Mouse (Mus musculus) T-helper 2 cell (primary cell): ENCODE results near the gene Spta1.

ENCODE experiments used
- in situ Hi-C: fragments of 300-600 bp; cut with MboI, MseI; formaldehyde crosslinking; loops from one replicate; pipeline ENCODE4 v1.15.1; 2025; ENCODE audit warnings: high pct_unique_total_duplicates

Gene Spta1

GRCm38 (mm10) chr1:174172605-174173004 is at the start of gene Spta1:
Spta1 (plus strand) TSS chr1:174172776.
- in situ Hi-C loops = no loop called here

GRCm38 (mm10) chr1:174131217-174131616 is 41.4 kb upstream of the Spta1 start, which contains the start of gene Olfr424:
Olfr424 (plus strand) TSS chr1:174131517.
- in situ Hi-C loops = no loop called here

- in situ Hi-C loops = no loop called here
Observed at GRCm38 (mm10) chr1:174131999-174132398, 40.6 kb upstream of the Spta1 start.

GRCm38 (mm10) chr1:174141384-174141783 is 31.2 kb upstream of the Spta1 start:
- in situ Hi-C loops = no loop called here

- in situ Hi-C loops = no loop called here
Observed at GRCm38 (mm10) chr1:174146696-174147095, 25.9 kb upstream of the Spta1 start.

- in situ Hi-C loops = no loop called here
Observed at GRCm38 (mm10) chr1:174149289-174149688, 23.3 kb upstream of the Spta1 start.

GRCm38 (mm10) chr1:174155333-174155732 is 17.2 kb upstream of the Spta1 start, which contains the start of gene Olfr420:
Olfr420 (plus strand) TSS chr1:174155633.
- in situ Hi-C loops = no loop called here

GRCm38 (mm10) chr1:174157622-174158021 is 15.0 kb upstream of the Spta1 start:
- in situ Hi-C loops = no loop called here

- in situ Hi-C loops = no loop called here
Observed at GRCm38 (mm10) chr1:174158512-174158911, 14.1 kb upstream of the Spta1 start.

- in situ Hi-C loops = no loop called here
Observed at GRCm38 (mm10) chr1:174159095-174159494, 13.5 kb upstream of the Spta1 start.

GRCm38 (mm10) chr1:174169024-174169423 is 3.6 kb upstream of the Spta1 start:
- in situ Hi-C loops = no loop called here

GRCm38 (mm10) chr1:174170706-174171501 is 1.7 kb upstream of the Spta1 start:
- in situ Hi-C loops = no loop called here

GRCm38 (mm10) chr1:174171537-174171936 is 1.0 kb upstream of the Spta1 start:
- in situ Hi-C loops = no loop called here

GRCm38 (mm10) chr1:174204699-174205098 is 32.1 kb downstream of the Spta1 start:
- in situ Hi-C loops = no loop called here

GRCm38 (mm10) chr1:174212286-174212685 is 39.7 kb downstream of the Spta1 start:
- in situ Hi-C loops = no loop called here

- in situ Hi-C loops = no loop called here
Observed at GRCm38 (mm10) chr1:174215270-174216038, 42.9 kb downstream of the Spta1 start.

- in situ Hi-C loops = no loop called here
Observed at GRCm38 (mm10) chr1:174216528-174217204, 44.1 kb downstream of the Spta1 start.

- in situ Hi-C loops = no loop called here
Observed at GRCm38 (mm10) chr1:174239916-174240315, 67.3 kb downstream of the Spta1 start.

GRCm38 (mm10) chr1:174244621-174245020 is 72.0 kb downstream of the Spta1 start:
- in situ Hi-C loops = no loop called here

- in situ Hi-C loops = no loop called here
Observed at GRCm38 (mm10) chr1:174246080-174246479, 73.5 kb downstream of the Spta1 start.

- in situ Hi-C loops = no loop called here
Observed at GRCm38 (mm10) chr1:174247170-174247569, 74.6 kb downstream of the Spta1 start.

GRCm38 (mm10) chr1:174250376-174250775 is 77.8 kb downstream of the Spta1 start:
- in situ Hi-C loops = no loop called here
